Mouse (Mus musculus) CD8-positive naive resting alpha-beta T cell, adult 57 days (primary cell): Measurements from ENCODE around the gene Tlr12. TPM values are rescaled to one million over a fixed set of nuclear protein-coding genes. Genes with fewer than 3 reads are reported as not detected.

ENCODE experiments used
- total RNA-seq: library from RNA; stranded (reverse); gene quantifications from one replicate; pipeline ENCODE4 v1.2.4, GENCODE M21; 2023

Gene Tlr12
- total RNA-seq = 11.4 TPM

GRCm38 (mm10) chr4:128618246-128618911, at the start of gene Tlr12:
TSS of gene Tlr12 (minus strand) at chr4:128618619.

GRCm38 (mm10) chr4:128654505-128655381, 36.3 kb upstream of the Tlr12 start, which contains the start of gene Phc2:
TSS of gene Phc2 (plus strand) at chr4:128654702.

GRCm38 (mm10) chr4:128609925-128610402, 8.5 kb downstream of the Tlr12 start, which contains the start of gene Zscan20:
TSS of gene Zscan20 (minus strand) at chr4:128610098.

Other genes starting within 250 kb of the Tlr12 start
- 11.6 TPM for gene Zscan20, start 8.5 kb downstream of the Tlr12 start, total RNA-seq
- gene Phc2, start 36.1 kb upstream of the Tlr12 start, total RNA-seq = 83.0 TPM
- 2.2 TPM for gene A3galt2, start 136.7 kb upstream of the Tlr12 start, total RNA-seq
- 35.8 TPM for gene Zfp362, start 187.4 kb upstream of the Tlr12 start, total RNA-seq